Mouse (Mus musculus) lung, embryonic 15.5 days (tissue): ENCODE measurements around the gene Parp14. TPM values are rescaled to one million over a fixed set of nuclear protein-coding genes. Genes with fewer than 3 reads are reported as not detected.

Experiments
- ATAC-seq: fragments of 200-750 bp; cut with Nextera tagmentation; 2 replicates; pipeline ENCODE4 v1.8.0; 2017; ENCODE audit warnings: moderate number of reproducible peaks, borderline replicate concordance; ENCODE audit not compliant: low FRiP score, low TSS enrichment; ENCODE audit errors: extremely low read depth
- H3K27ac ChIP-seq: fragments of 300-500 bp; sonication (generic); 2 replicates; pipeline ENCODE4 v1.5.1; 2015; ENCODE audit warnings: moderate library complexity, mild to moderate bottlenecking, inconsistent platforms
- H3K27me3 ChIP-seq: fragments of 300-500 bp; sonication (generic); 2 replicates; pipeline ENCODE4 v1.6.1; 2015; ENCODE audit warnings: inconsistent platforms
- H3K36me3 ChIP-seq: fragments of 300-500 bp; sonication (generic); 2 replicates; pipeline ENCODE4 v1.6.1; 2015; ENCODE audit warnings: inconsistent platforms
- H3K4me1 ChIP-seq: fragments of 300-500 bp; sonication (generic); 2 replicates; pipeline ENCODE4 v1.6.1; 2015; ENCODE audit warnings: inconsistent platforms
- H3K4me2 ChIP-seq: fragments of 300-500 bp; sonication (generic); 2 replicates; pipeline ENCODE4 v1.6.1; 2015; ENCODE audit warnings: inconsistent platforms, mild to moderate bottlenecking, moderate library complexity
- H3K4me3 ChIP-seq: fragments of 300-500 bp; sonication (generic); 2 replicates; pipeline ENCODE4 v1.5.1; 2015; ENCODE audit warnings: mild to moderate bottlenecking, inconsistent platforms
- H3K9ac ChIP-seq: fragments of 300-500 bp; sonication (generic); 2 replicates; pipeline ENCODE4 v1.6.1; 2015; ENCODE audit warnings: inconsistent platforms
- H3K9me3 ChIP-seq: fragments of 300-500 bp; sonication (generic); 2 replicates; pipeline ENCODE4 v1.6.1; 2016; ENCODE audit warnings: inconsistent platforms
- WGBS: fragments of 180-500 bp; shearing (Covaris S2); methylation state at CpG from one replicate; pipeline ENCODE4 v1.1.7; 2015; 5-methylcytosine and 5-hydroxymethylcytosine counted together
- polyA plus RNA-seq: library from polyadenylated mRNA; unstranded; fragments of >200 nt; fragmentation: Nextera tagmentation; extraction: Ambion mirVana; gene quantifications from 2 replicates; pipeline ENCODE4 v1.2.1, GENCODE M21; 2015

The Parp14 gene
- polyA plus RNA-seq: 0.81 and 1.2 TPM in 2 replicates

GRCm38 (mm10) chr16:35871048-35871851 is at the start of gene Parp14:
Parp14 (minus strand) TSS chr16:35871544.
- WGBS: 1% methylated on average over 38 of the region's 38 CpGs
- peak; percentile 48; the same call in 1 of the 2 replicates for ATAC-seq
- no peak within 1 kb of the TSS for H3K27ac ChIP-seq

GRCm38 (mm10) chr16:35918721-35919543 is 47.6 kb upstream of the Parp14 start:
- ATAC-seq: no peak
- H3K36me3 ChIP-seq: no peaks in the 10 kb centered on the region
- no peak overlapping the region for H3K9ac ChIP-seq
- 80% methylated on average over 6 of the region's 6 CpGs for WGBS
- no peaks in the 10 kb centered on the region for H3K27me3 ChIP-seq
- H3K4me2 ChIP-seq: no peak overlapping the region
- H3K4me1 ChIP-seq: no peaks in the 10 kb centered on the region
- no peak overlapping the region for H3K4me3 ChIP-seq
- no peak overlapping the region for H3K27ac ChIP-seq
- no peaks in the 10 kb centered on the region for H3K9me3 ChIP-seq

More at GRCm38 (mm10) chr16:35871048-35871851, at the start of gene Parp14:
- Histone ChIP-seq H3K27me3 (peaks cover 21% of the 10 kb centered on the region), H3K4me2 (peak within 1 kb of the TSS; percentile 81), H3K9me3 (no peaks in the 10 kb centered on the region), H3K9ac (peak within 1 kb of the TSS; percentile 52), H3K4me3 (peak within 1 kb of the TSS; percentile 58), H3K36me3 (no peaks in the 10 kb centered on the region), H3K4me1 (peaks cover 13% of the 10 kb centered on the region; the same call in 1 of the 2 replicates)

GRCm38 (mm10) chr16:35914301-35914700 is 43.0 kb upstream of the Parp14 start:
- WGBS: 41% methylated on average over 5 of the region's 5 CpGs
- no peak for ATAC-seq
- H3K27ac ChIP-seq: no peak overlapping the region
- no peaks in the 10 kb centered on the region for H3K36me3 ChIP-seq
- no peak overlapping the region for H3K4me2 ChIP-seq
- no peaks in the 10 kb centered on the region for H3K4me1 ChIP-seq
- H3K9ac ChIP-seq: no peak overlapping the region
- no peaks in the 10 kb centered on the region for H3K27me3 ChIP-seq
- no peak overlapping the region for H3K4me3 ChIP-seq
- H3K9me3 ChIP-seq: no peaks in the 10 kb centered on the region

- no peak overlapping the region for H3K27ac ChIP-seq
- no peak for ATAC-seq
- no peak overlapping the region for H3K9ac ChIP-seq
- H3K4me1 ChIP-seq: no peaks in the 10 kb centered on the region
- no peak overlapping the region for H3K4me3 ChIP-seq
- no peaks in the 10 kb centered on the region for H3K36me3 ChIP-seq
- no peaks in the 10 kb centered on the region for H3K9me3 ChIP-seq
- 63% methylated on average over 1 of the region's 1 CpGs for WGBS
- no peak overlapping the region for H3K4me2 ChIP-seq
- no peaks in the 10 kb centered on the region for H3K27me3 ChIP-seq
Observed at GRCm38 (mm10) chr16:35913526-35913925, 42.2 kb upstream of the Parp14 start.

- Histone ChIP-seq H3K4me2 (no peak overlapping the region), H3K36me3 (no peaks in the 10 kb centered on the region), H3K9ac (no peak overlapping the region), H3K27ac (no peak overlapping the region), H3K4me1 (no peaks in the 10 kb centered on the region), H3K9me3 (no peaks in the 10 kb centered on the region), H3K4me3 (no peak overlapping the region), H3K27me3 (no peaks in the 10 kb centered on the region)
- no peak for ATAC-seq
- WGBS: 50% methylated on average over 3 of the region's 3 CpGs
Observed at GRCm38 (mm10) chr16:35911449-35911848, 40.1 kb upstream of the Parp14 start.

- no peaks in the 10 kb centered on the region for H3K4me1 ChIP-seq
- H3K36me3 ChIP-seq: no peaks in the 10 kb centered on the region
- ATAC-seq: no peak
- no peaks in the 10 kb centered on the region for H3K9me3 ChIP-seq
- no peak overlapping the region for H3K4me2 ChIP-seq
- 48% methylated on average over 4 of the region's 4 CpGs for WGBS
- no peak overlapping the region for H3K27ac ChIP-seq
- H3K9ac ChIP-seq: no peak overlapping the region
- no peaks in the 10 kb centered on the region for H3K27me3 ChIP-seq
- H3K4me3 ChIP-seq: no peak overlapping the region
Observed at GRCm38 (mm10) chr16:35907432-35908201, 36.3 kb upstream of the Parp14 start.

GRCm38 (mm10) chr16:35906887-35907286 is 35.5 kb upstream of the Parp14 start:
- no peaks in the 10 kb centered on the region for H3K36me3 ChIP-seq
- no peak overlapping the region for H3K27ac ChIP-seq
- no peak for ATAC-seq
- no peak overlapping the region for H3K4me3 ChIP-seq
- 55% methylated on average over 7 of the region's 7 CpGs for WGBS
- H3K27me3 ChIP-seq: no peaks in the 10 kb centered on the region
- no peak overlapping the region for H3K4me2 ChIP-seq
- H3K9me3 ChIP-seq: no peaks in the 10 kb centered on the region
- no peaks in the 10 kb centered on the region for H3K4me1 ChIP-seq
- no peak overlapping the region for H3K9ac ChIP-seq

GRCm38 (mm10) chr16:35905819-35906485 is 34.6 kb upstream of the Parp14 start:
- H3K36me3 ChIP-seq: no peaks in the 10 kb centered on the region
- no peaks in the 10 kb centered on the region for H3K9me3 ChIP-seq
- WGBS: 74% methylated on average over 6 of the region's 6 CpGs
- H3K27ac ChIP-seq: no peak overlapping the region
- H3K27me3 ChIP-seq: no peaks in the 10 kb centered on the region
- H3K4me2 ChIP-seq: no peak overlapping the region
- ATAC-seq: no peak
- no peak overlapping the region for H3K9ac ChIP-seq
- H3K4me3 ChIP-seq: no peak overlapping the region
- H3K4me1 ChIP-seq: no peaks in the 10 kb centered on the region

- Histone ChIP-seq H3K27ac (no peak overlapping the region), H3K9ac (no peak overlapping the region), H3K4me3 (no peak overlapping the region), H3K9me3 (no peaks in the 10 kb centered on the region), H3K27me3 (no peaks in the 10 kb centered on the region), H3K36me3 (no peaks in the 10 kb centered on the region), H3K4me1 (no peaks in the 10 kb centered on the region), H3K4me2 (no peak overlapping the region)
- 80% methylated on average over 3 of the region's 3 CpGs for WGBS
- ATAC-seq: no peak
Observed at GRCm38 (mm10) chr16:35905355-35905754, 34.0 kb upstream of the Parp14 start.

GRCm38 (mm10) chr16:35904121-35904736 is 32.9 kb upstream of the Parp14 start:
- H3K9me3 ChIP-seq: no peaks in the 10 kb centered on the region
- H3K4me3 ChIP-seq: no peak overlapping the region
- WGBS: 72% methylated on average over 4 of the region's 4 CpGs
- H3K27me3 ChIP-seq: no peaks in the 10 kb centered on the region
- H3K9ac ChIP-seq: no peak overlapping the region
- no peak for ATAC-seq
- no peak overlapping the region for H3K27ac ChIP-seq
- no peaks in the 10 kb centered on the region for H3K4me1 ChIP-seq
- H3K36me3 ChIP-seq: no peaks in the 10 kb centered on the region
- no peak overlapping the region for H3K4me2 ChIP-seq
